Mouse (Mus musculus): ENCODE measurements around the gene Ifne. TPM values are rescaled to one million over a fixed set of nuclear protein-coding genes. Genes with fewer than 3 reads are reported as not detected.
A peak's percentile ranks its signal among the peaks of the same experiment; 100 is the strongest.

Ifne gene
- polyA plus RNA-seq, 1 experiment from 2014 or later = not detected

MicroRNA genes within 50 kb of the gene (microRNA counts, 519-probe panel; counts per million panel counts)
- microRNA mmu-miR-31 = 2,318 counts per million, percentile 46 among the panel's probes with 10 or more counts

Small RNAs within 50 kb of the gene (microRNA-seq; reads per million reads assigned to microRNA genes)
- 456 reads per million, percentile 67 among the genes with 10 or more reads in this experiment for gene Mir31

Other genes starting within 250 kb of the Ifne start
- not detected in 2 replicates for gene C87499, start 245.8 kb downstream of the Ifne start, polyA plus RNA-seq (2015; fragmentation: Nextera tagmentation; extraction: Ambion mirVana)
- not detected in 2 replicates for gene Ifna13, start 235.7 kb downstream of the Ifne start, polyA plus RNA-seq (2015; fragmentation: Nextera tagmentation; extraction: Ambion mirVana)
- not detected in 2 replicates for gene Ifna16, start 203.3 kb downstream of the Ifne start, polyA plus RNA-seq (2015; fragmentation: Nextera tagmentation; extraction: Ambion mirVana)
- not detected in 2 replicates for gene Ifna2, start 196.3 kb downstream of the Ifne start, polyA plus RNA-seq (2015; fragmentation: Nextera tagmentation; extraction: Ambion mirVana)
- gene Ifnab, start 188.8 kb downstream of the Ifne start, polyA plus RNA-seq (2015; fragmentation: Nextera tagmentation; extraction: Ambion mirVana) = not detected in 2 replicates
- gene Gm26566, start 158.4 kb downstream of the Ifne start, polyA plus RNA-seq (2015; fragmentation: Nextera tagmentation; extraction: Ambion mirVana) = 0.56 and 1.1 TPM in 2 replicates
- 93.3 and 105 TPM in 2 replicates for gene Klhl9, start 157.7 kb downstream of the Ifne start, polyA plus RNA-seq (2015; fragmentation: Nextera tagmentation; extraction: Ambion mirVana)
- gene Gm13271, start 125.3 kb downstream of the Ifne start, polyA plus RNA-seq (2015; fragmentation: Nextera tagmentation; extraction: Ambion mirVana) = not detected in 2 replicates
- 0.36 and 0.60 TPM in 2 replicates for gene Gm13283, start 120.1 kb downstream of the Ifne start, polyA plus RNA-seq (2015; fragmentation: Nextera tagmentation; extraction: Ambion mirVana)
- 0.76 and 0.87 TPM in 2 replicates for gene Gm13290, start 106.4 kb downstream of the Ifne start, polyA plus RNA-seq (2015; fragmentation: Nextera tagmentation; extraction: Ambion mirVana)
- not detected in 2 replicates for gene Gm13289, start 103.3 kb downstream of the Ifne start, polyA plus RNA-seq (2015; fragmentation: Nextera tagmentation; extraction: Ambion mirVana)
- not detected in 2 replicates for gene Gm13272, start 100.4 kb downstream of the Ifne start, polyA plus RNA-seq (2015; fragmentation: Nextera tagmentation; extraction: Ambion mirVana)
- 0.26 and 0.37 TPM in 2 replicates for gene Ifnz, start 98.1 kb downstream of the Ifne start, polyA plus RNA-seq (2015; fragmentation: Nextera tagmentation; extraction: Ambion mirVana)
- not detected in 2 replicates for gene Gm13276, start 94.5 kb downstream of the Ifne start, polyA plus RNA-seq (2015; fragmentation: Nextera tagmentation; extraction: Ambion mirVana)
- not detected in 2 replicates for gene Gm13277, start 91.6 kb downstream of the Ifne start, polyA plus RNA-seq (2015; fragmentation: Nextera tagmentation; extraction: Ambion mirVana)
- gene Gm13278, start 88.7 kb downstream of the Ifne start, polyA plus RNA-seq (2015; fragmentation: Nextera tagmentation; extraction: Ambion mirVana) = not detected in 2 replicates
- not detected in 2 replicates for gene Gm13275, start 85.7 kb downstream of the Ifne start, polyA plus RNA-seq (2015; fragmentation: Nextera tagmentation; extraction: Ambion mirVana)
- not detected in 2 replicates for gene Gm13279, start 82.8 kb downstream of the Ifne start, polyA plus RNA-seq (2015; fragmentation: Nextera tagmentation; extraction: Ambion mirVana)
- 0.93 and 1.4 TPM in 2 replicates for gene Gm13285, start 80.5 kb downstream of the Ifne start, polyA plus RNA-seq (2015; fragmentation: Nextera tagmentation; extraction: Ambion mirVana)
- 0.36 TPM in 1 of 2 replicates, not detected in the other for gene Gm13287, start 76.9 kb downstream of the Ifne start, polyA plus RNA-seq (2015; fragmentation: Nextera tagmentation; extraction: Ambion mirVana)
- 0.15 TPM in 1 of 2 replicates, not detected in the other for gene Gm13288, start 74.7 kb downstream of the Ifne start, polyA plus RNA-seq (2015; fragmentation: Nextera tagmentation; extraction: Ambion mirVana)
- not detected in 2 replicates for gene Ifna7, start 64.0 kb downstream of the Ifne start, polyA plus RNA-seq (2015; fragmentation: Nextera tagmentation; extraction: Ambion mirVana)
- not detected in 2 replicates for gene Ifna11, start 60.2 kb downstream of the Ifne start, polyA plus RNA-seq (2015; fragmentation: Nextera tagmentation; extraction: Ambion mirVana)
- gene Ifna6, start 52.8 kb downstream of the Ifne start, polyA plus RNA-seq (2015; fragmentation: Nextera tagmentation; extraction: Ambion mirVana) = not detected in 2 replicates
- not detected in 2 replicates for gene Ifna5, start 44.7 kb downstream of the Ifne start, polyA plus RNA-seq (2015; fragmentation: Nextera tagmentation; extraction: Ambion mirVana)
- gene Ifna4, start 38.3 kb downstream of the Ifne start, polyA plus RNA-seq (2015; fragmentation: Nextera tagmentation; extraction: Ambion mirVana) = not detected in 2 replicates
- not detected in 2 replicates for gene Ifna1, start 30.1 kb downstream of the Ifne start, polyA plus RNA-seq (2015; fragmentation: Nextera tagmentation; extraction: Ambion mirVana)

Measured in limb, embryonic 15.5 days (tissue).